Mouse (Mus musculus): ENCODE measurements at regions not wholly inside any gene's neighbourhood (a gene's known extent, or its start where the extent isn't known, plus 50 kb on each side); places are given as distances from the start of the nearest gene placed in this dataset.

- DNase-seq = no peak
Measured at GRCm38 (mm10) chr10:98665936-98666505, 248.2 kb upstream of the Atp2b1 start.

GRCm38 (mm10) chr10:98667728-98668127 is 246.5 kb upstream of the Atp2b1 start:
- DNase-seq = no peak

DNA sequence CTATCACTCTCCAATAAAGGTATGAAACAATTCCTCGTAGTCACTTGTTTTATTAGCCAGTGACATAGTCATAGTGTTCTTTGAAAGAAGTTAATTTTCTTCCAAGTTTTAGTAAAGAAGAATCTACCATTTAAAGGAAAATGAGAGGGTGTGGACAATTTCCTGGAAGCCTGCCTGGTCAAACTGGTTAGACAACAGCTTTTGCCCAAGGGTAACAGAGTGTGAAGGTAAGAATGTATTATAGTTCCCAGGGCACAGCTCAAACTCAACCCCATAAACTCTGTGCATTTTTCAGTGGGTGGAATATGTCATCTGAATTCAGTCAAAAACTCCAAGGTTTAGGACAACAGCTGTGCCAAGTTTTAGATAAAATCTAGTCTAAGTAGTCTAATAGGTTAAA is 240.1 kb upstream of the Atp2b1 start:
- DNase-seq = peak; percentile 67 to 72

- no peak for DNase-seq
Measured at GRCm38 (mm10) chr10:98676907-98677306, 237.3 kb upstream of the Atp2b1 start.

DNA sequence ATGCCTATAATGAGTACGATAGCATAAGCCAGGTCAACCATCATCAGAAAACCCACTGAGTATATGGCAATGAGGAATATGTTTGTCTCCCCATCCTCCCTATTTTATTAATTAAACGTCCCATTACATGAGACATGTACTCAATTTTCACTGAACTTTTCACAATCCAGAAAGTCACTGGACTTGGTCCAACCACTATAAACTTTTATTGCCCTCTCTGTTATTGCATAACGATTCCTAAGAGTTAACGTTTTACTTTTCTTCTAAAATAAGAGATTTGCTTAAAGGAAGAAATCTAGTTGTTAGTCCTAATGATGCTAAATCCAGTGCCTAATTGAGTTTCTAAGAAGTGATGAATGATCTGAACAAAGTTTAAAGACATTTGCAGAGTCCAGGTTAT is 236.0 kb upstream of the Atp2b1 start:
- DNase-seq = no peak

- no peak for DNase-seq
Measured at GRCm38 (mm10) chr10:98682436-98682835, 231.8 kb upstream of the Atp2b1 start.

DNA sequence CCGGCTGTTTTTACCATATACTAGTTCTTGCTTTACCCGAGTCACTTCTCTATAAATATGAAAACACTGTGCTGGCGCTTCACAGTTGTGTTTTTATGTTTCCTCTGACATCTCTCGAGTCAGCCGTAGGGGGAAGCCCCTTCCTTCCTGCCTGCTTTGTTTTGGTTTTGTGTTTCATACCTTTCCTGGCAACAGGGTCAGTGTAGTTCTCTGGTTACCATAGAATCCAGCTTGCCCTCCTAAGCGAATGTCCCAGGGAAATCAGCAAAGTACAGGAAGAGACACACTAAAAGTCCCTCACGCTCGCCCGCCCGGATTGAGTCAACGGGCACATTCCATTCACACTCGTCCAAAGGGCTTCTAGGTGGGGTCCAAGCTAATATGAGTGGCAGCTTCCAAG is 230.0 kb upstream of the Atp2b1 start:
- peak; percentile 47 to 69 for DNase-seq

DNA sequence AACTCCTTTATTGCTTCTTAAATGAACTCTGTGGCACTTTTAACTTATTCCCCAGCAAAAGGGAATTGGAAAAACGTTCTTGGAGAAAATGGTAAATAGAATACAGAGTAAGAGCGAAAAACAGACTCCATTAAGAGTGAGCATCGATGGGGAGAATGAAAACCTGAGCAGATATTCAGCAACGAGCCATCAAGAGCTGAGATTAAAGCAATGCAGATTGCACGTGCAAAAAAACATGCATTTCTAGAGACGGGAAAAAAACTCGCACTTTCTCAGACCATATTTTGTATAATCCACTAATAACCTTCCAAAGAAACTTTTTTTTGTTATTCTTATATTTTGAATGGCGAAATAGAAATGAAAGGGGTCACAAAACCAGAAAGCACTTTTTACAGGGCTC is 229.5 kb upstream of the Atp2b1 start:
- no peak for DNase-seq

DNA sequence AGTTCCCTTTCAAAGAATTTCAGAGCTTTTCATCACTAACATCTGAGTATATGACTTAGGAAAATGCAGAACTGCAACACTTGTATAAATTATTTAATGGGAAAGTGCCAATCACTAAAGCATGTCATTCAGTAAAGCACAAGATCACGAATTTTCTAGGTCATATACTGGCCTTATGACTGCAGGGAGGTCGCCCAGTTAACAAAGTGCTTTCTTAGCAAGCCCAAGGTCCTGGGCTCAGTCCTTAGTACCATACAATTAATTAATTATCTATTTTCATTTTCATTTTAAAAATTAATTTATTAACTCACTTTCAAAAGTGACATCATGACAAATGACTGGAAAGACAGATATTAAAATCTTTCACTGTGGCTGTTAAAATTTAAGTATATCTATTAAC is 228.5 kb upstream of the Atp2b1 start:
- no peak for DNase-seq

GRCm38 (mm10) chr10:98686370-98686769 is 227.8 kb upstream of the Atp2b1 start:
- DNase-seq = no peak

DNA sequence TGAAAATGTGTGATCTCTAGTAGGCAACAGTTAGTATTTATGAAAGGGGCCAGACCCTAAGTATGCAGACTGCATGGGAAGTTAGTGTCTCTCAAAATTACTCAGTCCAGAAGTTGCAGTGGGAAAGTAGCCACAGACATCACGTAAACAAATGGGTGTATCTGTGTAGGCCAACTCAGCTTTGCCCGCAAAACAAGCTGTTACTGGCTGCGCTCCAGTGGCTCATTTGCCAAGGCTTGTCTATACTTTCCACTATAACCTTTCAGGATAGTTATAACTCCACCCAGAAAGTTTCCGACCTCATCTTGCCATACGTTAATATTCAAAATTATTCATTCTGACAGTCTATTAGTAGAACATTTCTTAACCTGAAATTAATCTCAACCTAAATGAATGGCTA is 222.4 kb upstream of the Atp2b1 start:
- DNase-seq = no peak

- DNase-seq = no peak
Measured at GRCm38 (mm10) chr10:98694690-98695370, 219.4 kb upstream of the Atp2b1 start.

DNA sequence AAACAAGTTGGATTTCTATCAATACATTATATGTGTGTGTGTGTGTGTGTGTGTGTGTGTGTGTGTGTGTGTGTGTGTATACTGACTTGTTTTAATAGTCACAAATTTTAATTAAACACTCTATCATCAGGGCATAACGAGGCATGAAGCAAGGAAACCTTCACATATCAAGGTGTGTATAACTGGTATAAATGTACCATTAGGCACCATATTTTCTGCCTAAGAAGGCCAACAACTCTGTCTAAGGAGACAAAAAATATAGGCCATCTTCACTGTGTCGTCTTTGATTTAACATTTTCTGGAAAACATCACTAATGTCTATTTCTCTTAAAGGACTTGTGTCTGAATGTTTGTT is 218.9 kb upstream of the Atp2b1 start:
- no peak for DNase-seq

DNA sequence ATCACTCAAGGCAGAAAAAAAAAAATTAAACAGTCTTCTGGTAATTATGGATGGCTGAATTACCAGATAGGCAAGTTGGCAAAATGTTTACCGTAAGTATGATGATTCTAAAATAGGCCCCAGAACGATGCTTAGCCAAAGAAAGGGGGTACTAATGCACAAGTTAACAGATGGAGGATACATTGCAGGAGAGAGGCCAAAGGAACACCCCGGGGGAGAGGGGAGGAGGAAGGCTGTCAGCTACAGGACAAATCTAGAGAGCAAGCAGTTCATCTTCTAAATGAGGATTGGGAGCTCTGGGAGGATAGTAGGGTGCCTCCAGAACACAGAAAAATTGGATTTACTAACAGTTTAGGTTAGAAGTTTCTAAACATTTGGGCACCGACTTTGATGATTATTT is 216.3 kb upstream of the Atp2b1 start:
- no peak for DNase-seq

DNA sequence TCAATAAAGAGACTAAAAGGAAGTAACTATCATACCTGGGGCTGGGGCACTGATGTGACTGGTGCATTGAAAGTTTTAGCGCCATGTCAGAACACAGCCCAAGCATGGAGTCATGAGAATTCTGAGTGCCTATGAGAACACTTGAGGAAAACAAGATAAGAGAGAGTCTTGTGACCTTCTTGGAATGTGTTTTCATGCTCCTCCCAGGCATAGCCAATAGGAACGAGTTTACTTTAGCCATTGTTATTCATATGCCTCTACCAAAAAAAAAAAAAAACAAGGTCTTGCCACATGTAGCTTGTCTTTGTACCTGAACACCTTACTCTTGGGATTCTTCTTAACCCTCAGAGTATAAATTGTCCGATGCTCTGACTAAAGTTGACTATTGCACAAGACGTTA is 214.6 kb upstream of the Atp2b1 start:
- no peak for DNase-seq

DNA sequence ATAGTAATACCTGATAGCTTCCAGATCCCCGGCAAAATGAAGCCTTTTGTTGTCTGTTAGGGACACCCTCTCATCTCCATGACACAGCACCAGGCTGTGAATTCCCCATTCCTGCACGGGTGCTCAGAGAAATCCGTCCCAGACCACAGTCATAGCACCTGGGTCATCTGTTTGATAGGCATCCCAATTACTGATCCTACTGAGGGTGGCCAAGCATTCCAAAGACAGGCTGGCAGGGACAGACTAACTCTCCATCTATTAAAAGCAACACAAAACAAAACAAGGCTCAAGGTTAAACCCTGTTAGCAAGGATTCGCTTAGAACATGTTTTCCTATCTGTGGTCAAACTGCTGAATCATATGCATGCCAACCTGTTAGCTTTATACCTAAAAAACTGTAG is 213.8 kb upstream of the Atp2b1 start:
- no peak for DNase-seq

DNA sequence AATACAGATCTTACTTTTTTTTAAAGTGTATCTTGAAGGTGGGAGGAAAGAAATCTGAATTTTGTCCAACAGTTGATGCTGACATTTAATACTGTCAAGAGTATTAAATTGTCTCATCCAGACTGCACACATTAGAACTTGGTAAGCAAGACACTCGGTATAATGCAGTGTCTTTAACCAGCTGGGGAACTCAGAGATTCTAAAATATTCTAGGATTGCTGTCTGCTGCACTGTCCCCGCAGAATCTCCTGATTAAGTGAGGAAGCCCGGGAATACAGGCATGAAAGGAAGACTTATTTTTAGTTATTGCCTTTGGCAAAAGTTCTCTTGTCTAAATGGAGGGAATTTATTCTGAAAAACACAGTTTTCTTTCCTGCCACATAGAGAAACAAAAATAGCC is 212.9 kb upstream of the Atp2b1 start:
- no peak for DNase-seq

- no peak for DNase-seq
Measured at GRCm38 (mm10) chr10:98702470-98703215, 211.6 kb upstream of the Atp2b1 start.

GRCm38 (mm10) chr10:98703642-98704293 is 210.4 kb upstream of the Atp2b1 start:
- DNase-seq = no peak

DNA sequence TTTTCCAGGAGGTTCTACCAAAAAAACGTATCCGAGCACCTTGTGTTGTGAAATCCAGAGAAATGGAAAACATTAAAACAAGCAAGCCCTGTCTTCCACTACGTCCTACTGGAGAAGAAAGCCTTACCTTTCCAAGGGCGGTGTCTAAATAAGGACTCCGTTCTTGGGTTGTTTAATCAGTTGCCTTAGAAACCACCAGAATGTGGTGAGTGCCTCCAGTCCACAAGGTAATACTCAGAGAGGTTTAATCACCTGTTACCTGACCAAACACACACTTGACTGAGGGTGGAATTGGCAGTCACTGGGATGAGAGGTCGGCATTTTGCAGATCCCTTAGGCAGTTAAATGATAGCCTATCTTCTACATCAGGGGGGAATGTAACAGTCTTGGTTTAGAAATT is 209.6 kb upstream of the Atp2b1 start:
- DNase-seq = no peak

DNA sequence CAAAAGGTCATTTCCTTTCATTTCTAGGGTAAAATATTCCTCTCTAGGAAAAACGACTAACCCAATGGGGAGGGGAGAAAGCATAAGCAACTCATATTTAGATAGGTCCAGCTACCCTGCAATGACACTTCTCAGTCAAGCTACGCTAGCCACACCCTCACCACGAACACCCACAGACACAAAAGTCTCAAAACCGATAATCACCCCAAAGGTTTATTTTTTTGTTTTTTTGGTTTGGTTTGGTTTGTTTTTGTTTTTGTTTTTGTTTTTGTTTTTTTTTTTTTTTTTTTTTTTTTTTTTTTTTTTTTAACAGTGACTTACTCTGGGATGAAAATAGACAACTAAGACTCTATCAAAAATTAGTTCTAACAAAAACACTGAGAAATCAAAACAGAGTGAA is 196.3 kb upstream of the Atp2b1 start:
- no peak for DNase-seq

DNA sequence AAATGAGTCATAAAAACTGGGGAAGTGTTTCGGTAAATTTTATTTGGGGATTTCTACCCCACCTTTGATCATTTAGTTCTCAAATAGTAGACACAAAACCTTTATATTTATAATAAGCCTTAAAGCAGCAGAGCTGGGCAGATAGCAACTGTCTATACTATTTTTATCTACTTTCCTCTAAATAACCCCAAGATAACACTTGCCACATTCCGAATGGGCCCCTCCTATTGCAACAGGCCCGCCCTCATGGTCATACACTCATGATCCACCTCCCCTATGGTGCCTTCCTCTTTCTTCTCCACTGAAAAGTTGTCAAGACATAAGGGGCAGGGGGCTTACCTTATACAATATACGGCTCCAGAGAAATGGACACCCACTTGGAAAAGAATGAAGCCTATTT is 195.5 kb upstream of the Atp2b1 start:
- no peak for DNase-seq

DNA sequence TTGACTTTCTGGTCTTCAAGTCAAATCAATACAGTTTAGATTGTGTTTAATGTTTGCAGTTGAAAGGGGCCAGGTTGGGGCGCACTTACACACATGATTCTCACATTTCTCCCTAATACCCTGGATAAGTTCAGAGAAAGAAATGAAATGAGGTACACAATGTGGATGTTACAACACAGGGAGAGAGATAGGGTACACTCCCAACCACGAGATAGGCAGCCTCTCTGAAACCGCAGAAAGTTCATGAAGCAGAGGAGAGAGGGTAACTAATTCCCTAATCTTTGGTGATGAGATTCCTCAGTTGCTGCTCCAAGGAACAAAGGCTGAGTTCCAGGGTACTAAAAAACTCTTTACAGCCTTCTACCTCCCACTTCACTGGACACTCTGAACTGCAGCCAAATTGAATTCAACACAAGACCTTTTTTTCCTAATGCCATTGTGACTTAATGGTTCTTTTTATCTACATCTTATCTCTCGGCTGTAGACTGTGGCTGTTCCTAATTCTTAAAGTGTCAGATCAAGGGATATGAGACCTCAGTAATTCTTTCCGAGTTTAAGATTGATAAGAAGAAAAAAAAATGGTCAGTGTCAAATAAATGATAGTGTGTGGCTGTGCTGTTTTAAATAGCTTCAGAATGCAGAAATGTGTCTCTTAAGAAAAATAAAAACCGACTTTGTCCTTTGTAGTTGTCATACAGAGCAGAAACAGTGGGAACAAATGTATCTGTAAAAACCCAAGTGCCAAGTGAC is 193.8 kb upstream of the Atp2b1 start:
- DNase-seq = no peak

All from kidney, postnatal 25 days (tissue).